Mouse (Mus musculus): Measurements from ENCODE around the gene Tnrc6a.

Gene Tnrc6a

GRCm38 (mm10) chr7:123235449-123235848 is 111.8 kb downstream of the Tnrc6a start:
- ATAC-seq (ENCODE audit: low TSS enrichment), result no peak

GRCm38 (mm10) chr7:123238621-123239020 is 114.9 kb downstream of the Tnrc6a start:
- no peak for ATAC-seq (ENCODE audit: low TSS enrichment)

GRCm38 (mm10) chr7:123240064-123240463 is 116.4 kb downstream of the Tnrc6a start:
- no peak for ATAC-seq (ENCODE audit: low TSS enrichment)

DNA sequence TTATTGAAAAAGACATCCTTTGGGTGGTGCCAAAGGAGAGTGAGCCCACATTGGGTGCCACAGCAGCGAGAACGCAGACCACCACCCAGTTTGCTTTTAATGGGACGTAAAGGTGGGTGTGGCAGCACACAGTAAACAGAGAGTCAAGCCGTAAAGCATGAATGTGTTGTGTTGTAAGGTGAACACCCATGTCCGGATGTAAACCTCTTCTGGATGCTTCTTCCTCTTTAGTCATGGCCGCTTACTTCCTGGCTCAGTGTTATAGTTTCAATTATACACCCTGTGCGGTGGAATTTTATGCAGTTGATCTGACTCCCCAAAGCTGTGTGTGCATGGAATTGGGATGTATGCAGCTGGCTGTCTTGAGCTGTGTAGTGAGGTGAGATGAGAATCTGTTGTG is 118.6 kb downstream of the Tnrc6a start:
- ATAC-seq (ENCODE audit: low TSS enrichment), result no peak

- no peak for ATAC-seq (ENCODE audit: low TSS enrichment)
These were observed 121.1 kb downstream of the Tnrc6a start for GRCm38 (mm10) chr7:123244833-123245232.

All from frontal cortex, adult (tissue).